Mouse (Mus musculus) spleen, adult 2 months (tissue): Measurements from ENCODE around the gene Slc10a1. TPM values are rescaled to one million over a fixed set of nuclear protein-coding genes. Genes with fewer than 3 reads are reported as not detected.

Experiments
- DNase-seq, 2 experiments: peaks; one replicate each; pipeline versions ENCODE4 v3.0.0 to v3.0.0-alpha.2; 2012 to 2021; ENCODE audit warnings: low spot score in 2 of 2, low read depth in 1 of 2
- H3K27ac ChIP-seq: fragments of 200-500 bp; 2 replicates; pipeline ENCODE4 v1.5.1; 2012; ENCODE audit warnings: low read length, inconsistent platforms; ENCODE audit not compliant: insufficient read depth
- H3K27me3 ChIP-seq: fragments of 200-500 bp; 2 replicates; pipeline ENCODE4 v1.6.1; 2012; ENCODE audit warnings: mild to moderate bottlenecking, moderate library complexity, low read length, inconsistent platforms; ENCODE audit not compliant: control insufficient read depth, insufficient read depth
- H3K36me3 ChIP-seq: fragments of 200-500 bp; 2 replicates; pipeline ENCODE4 v1.6.1; 2012; ENCODE audit warnings: mild to moderate bottlenecking, low read length, inconsistent platforms; ENCODE audit not compliant: control insufficient read depth, insufficient read depth
- H3K4me1 ChIP-seq: fragments of 200-500 bp; 2 replicates; pipeline ENCODE4 v1.6.1; 2011; ENCODE audit warnings: inconsistent platforms; ENCODE audit not compliant: control insufficient read depth, insufficient read depth, insufficient read length
- H3K4me3 ChIP-seq: fragments of 200-500 bp; 2 replicates; pipeline ENCODE4 v1.5.1; 2011; ENCODE audit warnings: mild to moderate bottlenecking, inconsistent platforms; ENCODE audit not compliant: insufficient read depth, insufficient read length; ENCODE audit errors: extremely low read depth
- CTCF ChIP-seq: fragments of 200-500 bp; IDR thresholded peaks from 2 replicates; pipeline ENCODE4 v1.5.1; 2011; ENCODE audit warnings: mild to moderate bottlenecking, inconsistent platforms; ENCODE audit not compliant: insufficient read depth, insufficient read length, insufficient replicate concordance; ENCODE audit errors: extremely low read depth
- POLR2A ChIP-seq: fragments of 200-500 bp; IDR thresholded peaks from 2 replicates; pipeline ENCODE4 v1.6.1; 2011; ENCODE audit warnings: low read depth, low read length, inconsistent platforms
- WGBS: fragments of 180-500 bp; shearing (Covaris S2); methylation state at CpG from one replicate; pipeline ENCODE4 v1.1.7; 2018; 5-methylcytosine and 5-hydroxymethylcytosine counted together
- polyA plus RNA-seq: library from polyadenylated mRNA; depleted of rRNA; stranded (reverse); fragments of >200 nt; gene quantifications from 2 replicates; pipeline ENCODE4 v1.2.3, GENCODE M21; 2012

The Slc10a1 gene
- polyA plus RNA-seq, 1 experiment = not detected

DNA sequence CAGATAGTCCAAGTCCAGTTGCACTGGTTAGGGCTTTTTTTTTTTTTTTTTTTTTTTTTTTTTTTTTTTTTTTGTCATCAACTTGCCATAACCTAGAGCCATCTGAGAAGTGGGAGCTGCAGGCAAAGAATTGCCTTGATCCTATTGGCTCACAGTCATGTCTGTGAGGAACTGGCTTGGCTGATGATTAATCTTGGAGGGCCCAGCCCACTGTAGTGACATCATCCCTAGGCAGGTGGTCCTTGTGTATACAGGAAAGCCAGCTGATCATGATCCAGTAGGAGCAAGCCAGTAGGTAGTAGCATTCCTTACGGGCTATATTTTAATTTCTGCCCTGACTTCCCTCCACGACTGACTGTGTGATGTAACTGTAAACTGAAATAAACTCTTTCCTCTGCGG is 19.8 kb upstream of the Slc10a1 start:
- Histone ChIP-seq H3K4me1 (peaks cover 13% of the 10 kb centered on the region; the same call in 1 of the 2 replicates), H3K27ac (no peak overlapping the region), H3K27me3 (no peaks in the 10 kb centered on the region), H3K36me3 (no peaks in the 10 kb centered on the region), H3K4me3 (no peak overlapping the region)
- no peak for DNase-seq
- WGBS = 93% methylated on average over 3 of the region's 3 CpGs
- TF ChIP-seq CTCF (no peak), POLR2A (no peak)

GRCm38 (mm10) chr12:80986628-80987027 is 18.1 kb upstream of the Slc10a1 start:
- H3K27ac ChIP-seq = no peak overlapping the region
- peaks cover 1% of the 10 kb centered on the region; the same call in 1 of the 2 replicates for H3K4me1 ChIP-seq
- TF ChIP-seq POLR2A (no peak), CTCF (no peak)
- DNase-seq = no peak
- no peak overlapping the region for H3K4me3 ChIP-seq
- 46% methylated on average over 4 of the region's 4 CpGs for WGBS
- no peaks in the 10 kb centered on the region for H3K27me3 ChIP-seq
- H3K36me3 ChIP-seq = no peaks in the 10 kb centered on the region

DNA sequence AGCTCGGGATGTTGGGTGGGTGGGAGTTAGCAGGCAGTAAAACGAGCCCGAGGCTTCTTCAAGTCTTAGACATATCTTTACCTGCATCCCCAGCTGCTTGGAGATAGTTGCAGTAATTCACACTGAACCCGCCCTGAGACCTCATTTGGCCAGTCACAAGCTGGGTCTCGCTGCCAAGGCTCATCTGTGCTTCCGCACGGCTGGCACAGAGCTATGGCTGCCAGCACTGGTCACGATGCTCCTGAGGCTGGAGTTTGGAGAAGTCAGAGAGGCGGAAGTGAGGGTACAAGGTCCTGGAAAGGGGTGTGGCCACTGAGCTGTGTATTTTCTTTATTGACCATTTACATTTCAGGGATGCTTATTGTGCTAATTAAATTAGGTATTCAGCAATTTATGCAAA is 15.2 kb upstream of the Slc10a1 start:
- no peak for TF ChIP-seq CTCF
- TF ChIP-seq POLR2A = no peak

GRCm38 (mm10) chr12:80982326-80982725 is 13.8 kb upstream of the Slc10a1 start:
- 1% methylated on average over 7 of the region's 7 CpGs for WGBS
- Histone ChIP-seq H3K36me3 (no peaks in the 10 kb centered on the region), H3K4me3 (no peak overlapping the region), H3K27me3 (no peaks in the 10 kb centered on the region), H3K4me1 (no peaks in the 10 kb centered on the region), H3K27ac (no peak overlapping the region)
- TF ChIP-seq CTCF (peak; percentile 91; the same call in 1 of the 2 replicates), POLR2A (no peak)
- peak in 1 of 2 experiments; percentile 56 for DNase-seq

More for the DNA sequence above, 15.2 kb upstream of the Slc10a1 start:
- DNase-seq = no peak
- no peaks in the 10 kb centered on the region for H3K27me3 ChIP-seq
- H3K27ac ChIP-seq = no peak overlapping the region
- H3K4me1 ChIP-seq = no peaks in the 10 kb centered on the region
- WGBS = 65% methylated on average over 9 of the region's 9 CpGs
- H3K4me3 ChIP-seq = no peak overlapping the region
- H3K36me3 ChIP-seq = no peaks in the 10 kb centered on the region

GRCm38 (mm10) chr12:80975939-80976671 is 7.6 kb upstream of the Slc10a1 start:
- Histone ChIP-seq H3K4me1 (no peaks in the 10 kb centered on the region), H3K36me3 (no peaks in the 10 kb centered on the region), H3K27ac (no peak overlapping the region), H3K27me3 (no peaks in the 10 kb centered on the region), H3K4me3 (no peak overlapping the region)
- TF ChIP-seq POLR2A = no peak
- no peak for DNase-seq
- 88% methylated on average over 11 of the region's 11 CpGs for WGBS

- Histone ChIP-seq H3K36me3 (no peaks in the 10 kb centered on the region), H3K4me3 (no peak overlapping the region), H3K4me1 (no peaks in the 10 kb centered on the region), H3K27ac (no peak overlapping the region), H3K27me3 (no peaks in the 10 kb centered on the region)
- WGBS = 45% methylated on average over 3 of the region's 3 CpGs
- TF ChIP-seq POLR2A = no peak
- no peak for TF ChIP-seq CTCF
- no peak for DNase-seq
Observed at GRCm38 (mm10) chr12:80971756-80972155, 3.3 kb upstream of the Slc10a1 start.

DNA sequence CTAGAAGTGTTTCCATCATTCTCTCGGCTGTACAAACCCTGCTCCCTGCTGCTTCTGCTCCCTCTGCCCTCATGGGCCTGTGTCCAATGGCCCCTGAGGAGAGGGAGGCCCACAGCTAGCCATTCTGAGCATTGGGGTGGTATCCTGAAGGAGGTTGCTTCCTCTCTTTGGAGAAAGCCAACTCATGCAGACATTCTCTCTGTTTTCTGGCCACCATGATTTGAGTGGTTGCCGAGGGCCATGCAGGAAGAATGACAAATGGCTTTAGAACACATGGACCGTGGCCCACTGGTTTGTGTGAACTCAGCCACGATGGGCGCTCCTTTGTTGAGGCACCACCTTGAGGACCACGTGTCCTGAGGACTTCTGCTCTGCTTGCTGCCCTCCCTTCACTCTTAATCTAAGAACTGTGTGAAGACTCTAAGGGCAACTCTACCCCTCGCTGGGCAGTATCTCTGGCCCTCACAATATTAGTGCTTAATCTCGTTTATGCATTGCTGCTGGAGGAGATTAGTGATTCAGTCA is 1.7 kb upstream of the Slc10a1 start:
- Histone ChIP-seq H3K36me3 (no peaks in the 10 kb centered on the region), H3K27ac (no peak overlapping the region), H3K27me3 (no peaks in the 10 kb centered on the region), H3K4me1 (no peaks in the 10 kb centered on the region), H3K4me3 (no peak overlapping the region)
- 83% methylated on average over 8 of the region's 8 CpGs for WGBS
- DNase-seq = no peak
- TF ChIP-seq POLR2A (no peak), CTCF (no peak)
